Mouse (Mus musculus): Measurements from ENCODE around the gene Ccdc124. TPM values are rescaled to one million over a fixed set of nuclear protein-coding genes. Genes with fewer than 3 reads are reported as not detected.

Ccdc124 gene
- polyA plus RNA-seq, 1 experiment from 2014 or later = 173 TPM

- WGBS = 3% methylated on average over 31 of the region's 31 CpGs
- peak; percentile 81 for DNase-seq (ENCODE audit: low spot score)
- peaks cover 68% of the 10 kb centered on the region for H3K27me3 ChIP-seq (replicated peaks; ENCODE audit: low read depth, poor library complexity, severe bottlenecking)
- peaks cover 16% of the 10 kb centered on the region for H3K9me3 ChIP-seq
- H3K36me3 ChIP-seq (replicated peaks) = no peaks in the 10 kb centered on the region
- peak overlapping the region; percentile 43 for H3K4me3 ChIP-seq
- H3K27ac ChIP-seq (replicated peaks) = peak overlapping the region; percentile 15; the same call in 1 of the 2 replicates
- H3K4me1 ChIP-seq = peaks cover 34% of the 10 kb centered on the region
These were observed 53.4 kb downstream of the Ccdc124 start for GRCm38 (mm10) chr8:70820101-70820935.

Small RNAs within 50 kb of the gene (microRNA-seq; reads per million reads assigned to microRNA genes)
- 1.2 reads per million for gene Mir7067

Other genes with a start within 250 kb of the Ccdc124 start
- 0.14 TPM in 1 of 2 replicates, not detected in the other for gene Gdf15, start 241.5 kb downstream of the Ccdc124 start, polyA plus RNA-seq (2016; fragmentation: Nextera tagmentation; extraction: Ambion mirVana)
- 51.8 and 52.7 TPM in 2 replicates for gene Pgpep1, start 213.5 kb downstream of the Ccdc124 start, polyA plus RNA-seq (2016; fragmentation: Nextera tagmentation; extraction: Ambion mirVana)
- 347 and 351 TPM in 2 replicates for gene Lsm4, start 200.7 kb downstream of the Ccdc124 start, polyA plus RNA-seq (2016; fragmentation: Nextera tagmentation; extraction: Ambion mirVana)
- gene Jund, start 175.0 kb downstream of the Ccdc124 start, polyA plus RNA-seq (2016; fragmentation: Nextera tagmentation; extraction: Ambion mirVana) = 58.7 and 61.7 TPM in 2 replicates
- 0.05 TPM in 1 of 2 replicates, not detected in the other for gene Iqcn, start 170.5 kb downstream of the Ccdc124 start, polyA plus RNA-seq (2016; fragmentation: Nextera tagmentation; extraction: Ambion mirVana)
- gene Gm3336, start 155.4 kb downstream of the Ccdc124 start, polyA plus RNA-seq (2016; fragmentation: Nextera tagmentation; extraction: Ambion mirVana) = not detected in 2 replicates
- 0.20 and 0.69 TPM in 2 replicates for gene Pde4c, start 150.2 kb downstream of the Ccdc124 start, polyA plus RNA-seq (2016; fragmentation: Nextera tagmentation; extraction: Ambion mirVana)
- 13.6 and 16.2 TPM in 2 replicates for gene Rab3a, start 119.3 kb downstream of the Ccdc124 start, polyA plus RNA-seq (2016; fragmentation: Nextera tagmentation; extraction: Ambion mirVana)
- 28.2 and 34.5 TPM in 2 replicates for gene Mpv17l2, start 113.0 kb downstream of the Ccdc124 start, polyA plus RNA-seq (2016; fragmentation: Nextera tagmentation; extraction: Ambion mirVana)
- 79.2 and 79.8 TPM in 2 replicates for gene Pik3r2, start 97.2 kb downstream of the Ccdc124 start, polyA plus RNA-seq (2016; fragmentation: Nextera tagmentation; extraction: Ambion mirVana)
- 12.4 and 13.9 TPM in 2 replicates for gene Mast3, start 68.9 kb downstream of the Ccdc124 start, polyA plus RNA-seq (2016; fragmentation: Nextera tagmentation; extraction: Ambion mirVana)
- gene Il12rb1, start 65.5 kb downstream of the Ccdc124 start, polyA plus RNA-seq (2016; fragmentation: Nextera tagmentation; extraction: Ambion mirVana) = not detected in 2 replicates
- gene Arrdc2, start 34.2 kb downstream of the Ccdc124 start, polyA plus RNA-seq (2016; fragmentation: Nextera tagmentation; extraction: Ambion mirVana) = 5.1 and 5.8 TPM in 2 replicates
- gene Kcnn1, start 10.7 kb downstream of the Ccdc124 start, polyA plus RNA-seq (2016; fragmentation: Nextera tagmentation; extraction: Ambion mirVana) = 4.7 and 5.1 TPM in 2 replicates
- gene Slc5a5, start 18.8 kb upstream of the Ccdc124 start, polyA plus RNA-seq (2016; fragmentation: Nextera tagmentation; extraction: Ambion mirVana) = 0.30 and 0.40 TPM in 2 replicates
- gene Rpl18a, start 23.5 kb upstream of the Ccdc124 start, polyA plus RNA-seq (2016; fragmentation: Nextera tagmentation; extraction: Ambion mirVana) = 3,888 and 3,901 TPM in 2 replicates
- 67.8 and 72.3 TPM in 2 replicates for gene Map1s, start 32.0 kb upstream of the Ccdc124 start, polyA plus RNA-seq (2016; fragmentation: Nextera tagmentation; extraction: Ambion mirVana)

Data from embryonic facial prominence, embryonic 10.5 days (tissue).